1 mouse cellular context compared by ENCODE assay signal in genomic region chr2:148877016-148877770, GRCm38 (mm10).
TF ChIP-seq lines count a peak whose summit lies in the region.

No protein-coding gene starts in this region.

TF ChIP-seq in CH12.LX, 34 proteins besides CTCF, POLR2A, EP300 and RAD21:
- TF ChIP-seq USF1 (IDR thresholded peaks at IDR 0.05; ENCODE audit: low read depth, low read length) (no peak), MEF2A (IDR thresholded peaks at IDR 0.05; ENCODE audit: borderline replicate concordance, low read depth, low read length) (peak; percentile 96), ETS1 (conservative IDR thresholded peaks at IDR 0.05; ENCODE audit: low read depth, low read length) (0 out of 2 replicates have a peak, but pooled peaks have one; percentile 13), MYC (IDR thresholded peaks at IDR 0.05; ENCODE audit: low read depth, low read length) (peak; percentile 64; the same call in 1 of the 2 replicates), MXI1 (IDR thresholded peaks at IDR 0.05; ENCODE audit: low read depth, low read length) (no peak), RCOR1 (conservative IDR thresholded peaks at IDR 0.05; ENCODE audit: low read depth, low read length) (no peak), BHLHE40 (IDR thresholded peaks at IDR 0.05; ENCODE audit: low read depth, low read length) (0 out of 2 replicates have a peak, but pooled peaks have one; percentile 17), ELF1 (IDR thresholded peaks at IDR 0.05; ENCODE audit: low read depth, low read length) (peak; percentile 53), HCFC1 (IDR thresholded peaks at IDR 0.05; ENCODE audit: low read depth, low read length) (0 out of 2 replicates have a peak, but pooled peaks have one; percentile 17), MAFK (IDR thresholded peaks at IDR 0.05; ENCODE audit: insufficient replicate concordance, low read length) (no peak), TCF12 (IDR thresholded peaks at IDR 0.05; ENCODE audit: low read depth, low read length) (peak; percentile 62; the same call in 1 of the 2 replicates), UBTF (IDR thresholded peaks at IDR 0.05; ENCODE audit: low read depth, low read length) (no peak), MAX (IDR thresholded peaks at IDR 0.05; ENCODE audit: low read length) (no peak), NRF1 (IDR thresholded peaks at IDR 0.05; ENCODE audit: low read depth, low read length) (no peak), SIN3A (IDR thresholded peaks at IDR 0.05; ENCODE audit: low read length) (0 out of 2 replicates have a peak, but pooled peaks have one; percentile 30), IRF4 (IDR thresholded peaks at IDR 0.05; ENCODE audit: low read depth, low read length) (peak; percentile 66), CHD2 (IDR thresholded peaks at IDR 0.05; ENCODE audit: low read length) (peak; percentile 54; the same call in 1 of the 2 replicates), JUN (IDR thresholded peaks at IDR 0.05; ENCODE audit: insufficient read depth, low read depth, low read length) (no peak), POLR2AphosphoS2 (IDR thresholded peaks at IDR 0.05; ENCODE audit: low read depth, low read length) (no peak)
